Mouse (Mus musculus) ES-E14 (cell line): ENCODE data around the gene Ddah2. TPM values are rescaled to one million over a fixed set of nuclear protein-coding genes. Genes with fewer than 3 reads are reported as not detected.

ENCODE experiments used
- DNase-seq: peaks from one replicate; pipeline ENCODE4 v3.0.0-alpha.2; 2013; ENCODE audit warnings: low read depth, low spot score
- H3K27ac ChIP-seq: 2 replicates; pipeline ENCODE4 v1.5.1; 2012; ENCODE audit warnings: low read depth, mild to moderate bottlenecking, low read length, moderate library complexity, mixed read lengths; ENCODE audit not compliant: poor library complexity, insufficient read depth, severe bottlenecking
- H3K36me3 ChIP-seq: 2 replicates; pipeline ENCODE4 v1.6.1; 2012; ENCODE audit warnings: mild to moderate bottlenecking, low read length, moderate library complexity, mixed read lengths; ENCODE audit not compliant: control insufficient read depth, poor library complexity, insufficient read depth, severe bottlenecking
- H3K4me1 ChIP-seq, 2 experiments: fragments of 150-350 bp in 1 of 2; sonication (generic) in 1 of 2; 2 replicates each; pipeline ENCODE4 v1.6.1; 2012; ENCODE audit warnings: low read length in 2 of 2, mild to moderate bottlenecking in 1 of 2, mixed read lengths in 1 of 2; ENCODE audit not compliant: control insufficient read depth in 2 of 2, insufficient read depth in 2 of 2, poor library complexity in 1 of 2
- H3K4me3 ChIP-seq, 2 experiments: fragments of 150-350 bp in 1 of 2; sonication (generic) in 1 of 2; 2 replicates each; pipeline ENCODE4 v1.5.1; 2012; ENCODE audit warnings: low read length in 2 of 2, low read depth in 1 of 2, mild to moderate bottlenecking in 1 of 2, mixed read lengths in 1 of 2; ENCODE audit not compliant: insufficient read depth in 1 of 2, poor library complexity in 1 of 2, severe bottlenecking in 1 of 2
- H3K9ac ChIP-seq: 2 replicates; pipeline ENCODE4 v1.6.1; 2012; ENCODE audit warnings: low read depth, mild to moderate bottlenecking, low read length, mixed read lengths; ENCODE audit not compliant: poor library complexity, insufficient read depth, severe bottlenecking
- H3K9me3 ChIP-seq: fragments of 150-350 bp; sonication (generic); 2 replicates; pipeline ENCODE4 v1.6.1; 2012; ENCODE audit warnings: low read depth, mild to moderate bottlenecking, low read length; ENCODE audit not compliant: control insufficient read depth, insufficient read depth
- CHD2 ChIP-seq: IDR thresholded peaks from 2 replicates; pipeline ENCODE4 v1.6.1; 2014; ENCODE audit warnings: mild to moderate bottlenecking, low read depth, low read length, inconsistent platforms
- HCFC1 ChIP-seq: IDR thresholded peaks from 2 replicates; pipeline ENCODE4 v1.6.1; 2012; ENCODE audit warnings: low read length, inconsistent platforms, borderline replicate concordance; ENCODE audit not compliant: insufficient read depth
- MAFK ChIP-seq: IDR thresholded peaks from 2 replicates; pipeline ENCODE4 v1.6.1; 2014; ENCODE audit warnings: mild to moderate bottlenecking, low read depth, low read length, inconsistent platforms; ENCODE audit not compliant: insufficient read depth
- ZC3H11A ChIP-seq: IDR thresholded peaks from 2 replicates; pipeline ENCODE4 v1.6.1; 2012; ENCODE audit warnings: low read depth, mild to moderate bottlenecking, inconsistent platforms, low read length, borderline replicate concordance
- ZNF384 ChIP-seq: IDR thresholded peaks from 2 replicates; pipeline ENCODE4 v1.6.1; 2012; ENCODE audit warnings: low read depth, low read length, inconsistent platforms
- in situ Hi-C, 2 experiments: fragments of 600-800 bp; cut with MboI; formaldehyde crosslinking; loops; one replicate each; pipeline ENCODE4 v1.15.1; 2025; ENCODE audit warnings: low sequenced_read_pairs in 2 of 2, inconsistent platforms in 1 of 2; ENCODE audit not compliant: unreplicated experiment in 2 of 2
- total RNA-seq: library from RNA; depleted of rRNA; stranded (reverse); fragments of 300-350 nt; gene quantifications from 2 replicates; pipeline ENCODE4 v1.2.3, GENCODE M21; 2012

The Ddah2 gene
- total RNA-seq, 1 experiment, result 45.0 TPM

DNA sequence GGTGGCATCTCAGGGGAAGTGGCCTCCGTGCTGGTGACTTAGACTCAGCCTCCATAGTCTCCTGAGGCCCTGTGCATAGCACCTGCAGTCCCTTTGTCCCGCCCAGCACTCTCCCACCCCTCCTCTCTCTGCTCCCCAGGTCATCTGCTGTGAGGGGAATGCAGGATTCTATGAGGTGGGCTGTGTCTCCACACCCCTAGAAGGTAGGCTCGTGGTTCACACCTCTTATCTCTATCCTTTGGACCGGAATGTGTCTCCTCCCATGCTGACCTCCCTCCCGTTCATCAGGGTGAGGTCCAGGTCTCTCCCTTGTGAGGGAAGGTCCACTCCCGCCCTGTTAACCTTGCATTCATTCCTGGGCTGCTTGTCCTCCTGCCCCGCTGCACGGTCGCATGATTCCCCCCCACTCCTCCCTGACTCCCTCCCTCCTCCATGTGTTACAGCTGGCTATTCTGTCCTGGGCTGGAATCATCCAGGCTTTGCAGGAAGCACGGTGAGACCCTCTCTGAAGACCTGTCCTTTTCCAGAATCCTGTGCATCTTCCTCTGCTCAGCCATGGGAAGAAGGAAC is 41.4 kb downstream of the Ddah2 start:
- no peaks in the 10 kb centered on the region for H3K9me3 ChIP-seq
- in situ Hi-C loops, result loop anchor here in 1 of 2 experiments (25.0 kb wide), 1 partner anchor 88 kb away; the partner anchor contains the start of genes Vars and Vwa7
- H3K4me3 ChIP-seq, result no peak overlapping the region; a peak in 1 of 4 replicates
- H3K4me1 ChIP-seq, result peaks cover 0 to 6% of the 10 kb centered on the region in 2 experiments; a peak in 1 of 4 replicates
- no peak for DNase-seq
- H3K36me3 ChIP-seq, result peaks cover 22% of the 10 kb centered on the region; the same call in 1 of the 2 replicates
- H3K27ac ChIP-seq, result no peak overlapping the region
- H3K9ac ChIP-seq, result no peak overlapping the region
- TF ChIP-seq ZC3H11A, result no peak
- no peak for TF ChIP-seq CHD2

DNA sequence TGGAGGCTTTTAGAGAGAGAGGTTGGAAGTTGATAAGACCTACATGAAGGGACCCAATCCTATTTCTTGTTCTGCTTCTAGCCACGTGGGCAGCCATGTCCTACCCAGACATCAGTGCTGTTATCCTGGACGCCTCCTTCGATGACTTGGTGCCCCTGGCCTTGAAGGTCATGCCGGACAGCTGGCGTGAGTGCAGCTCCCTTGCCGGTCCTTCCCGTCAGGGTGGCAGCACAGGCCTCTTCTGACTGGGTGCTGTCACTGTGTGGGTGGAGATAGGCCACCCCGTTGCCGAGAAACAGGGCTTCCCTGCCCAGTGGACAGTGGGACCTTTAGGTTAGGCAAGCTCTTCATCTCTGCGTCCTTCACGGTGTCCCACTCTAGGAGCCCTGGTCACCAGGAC is 42.3 kb downstream of the Ddah2 start:
- no peaks in the 10 kb centered on the region for H3K9me3 ChIP-seq
- H3K4me3 ChIP-seq, result no peak overlapping the region
- TF ChIP-seq ZC3H11A, result no peak
- TF ChIP-seq MAFK, result no peak
- TF ChIP-seq HCFC1, result no peak
- no peak for TF ChIP-seq CHD2
- TF ChIP-seq ZNF384, result no peak
- H3K36me3 ChIP-seq, result peaks cover 20% of the 10 kb centered on the region; the same call in 1 of the 2 replicates
- H3K4me1 ChIP-seq, result peaks cover 0 to 9% of the 10 kb centered on the region in 2 experiments; a peak in 1 of 4 replicates
- DNase-seq, result no peak
- no peak overlapping the region for H3K27ac ChIP-seq
- H3K9ac ChIP-seq, result no peak overlapping the region
- in situ Hi-C loops, result loop anchor here in 1 of 2 experiments (25.0 kb wide), 1 partner anchor 89 kb away; the partner anchor contains the start of genes Vars and Vwa7

DNA sequence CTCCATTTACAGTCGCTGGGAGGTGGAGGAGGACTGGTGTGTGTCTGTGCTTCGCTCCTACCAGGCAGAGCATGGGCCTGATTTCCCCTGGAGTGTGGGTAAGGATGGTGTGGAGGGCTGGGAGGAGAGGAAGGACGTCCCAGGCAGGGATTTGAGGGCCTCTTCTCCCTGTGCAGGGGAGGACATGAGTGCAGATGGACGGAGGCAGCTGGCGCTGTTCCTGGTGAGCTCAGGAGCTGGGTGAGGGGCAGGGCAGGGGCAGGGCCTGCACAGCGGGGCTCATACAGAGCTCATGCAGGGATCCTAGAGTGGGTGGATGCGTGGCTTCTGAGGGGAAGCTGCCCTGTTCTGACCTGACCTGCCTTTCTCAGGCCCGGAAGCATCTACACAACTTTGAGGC is 43.5 kb downstream of the Ddah2 start:
- in situ Hi-C loops, result loop anchor here in 1 of 2 experiments (25.0 kb wide), 1 partner anchor 90 kb away; the partner anchor contains the start of genes Vars and Vwa7
- H3K36me3 ChIP-seq, result peaks cover 18% of the 10 kb centered on the region; the same call in 1 of the 2 replicates
- no peak overlapping the region for H3K4me3 ChIP-seq
- H3K4me1 ChIP-seq, result peaks cover 0 to 9% of the 10 kb centered on the region in 2 experiments; a peak in 1 of 4 replicates
- H3K27ac ChIP-seq, result no peak overlapping the region
- no peak for TF ChIP-seq MAFK
- no peak for TF ChIP-seq ZC3H11A
- TF ChIP-seq HCFC1, result no peak
- no peak for TF ChIP-seq CHD2
- TF ChIP-seq ZNF384, result no peak
- H3K9me3 ChIP-seq, result no peaks in the 10 kb centered on the region
- H3K9ac ChIP-seq, result no peak overlapping the region
- no peak for DNase-seq

DNA sequence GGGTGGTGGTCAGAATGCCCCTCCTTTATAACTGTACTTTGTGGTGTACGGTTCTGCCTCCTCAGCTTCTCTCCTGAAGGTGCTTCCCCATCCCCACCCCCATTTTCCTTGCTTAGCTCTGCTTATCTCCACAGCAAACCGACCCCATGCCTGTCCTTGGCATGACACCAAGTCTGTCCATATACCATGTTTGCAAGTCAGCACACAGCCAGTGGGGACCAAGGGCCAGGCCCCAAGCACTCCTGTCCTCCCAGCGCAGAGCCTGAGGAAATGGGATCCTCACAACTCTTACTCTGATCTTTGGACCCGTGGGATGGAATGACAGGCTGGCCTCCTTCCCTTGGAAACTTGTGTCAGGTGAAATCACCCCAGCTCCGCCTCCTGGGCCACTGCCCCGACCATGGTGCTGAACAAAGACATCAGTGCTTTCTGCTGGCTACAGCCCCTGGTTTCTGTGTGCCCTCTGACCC is 44.4 kb downstream of the Ddah2 start:
- H3K27ac ChIP-seq, result no peak overlapping the region
- peaks cover 0 to 9% of the 10 kb centered on the region in 2 experiments; a peak in 1 of 4 replicates for H3K4me1 ChIP-seq
- H3K36me3 ChIP-seq, result peaks cover 18% of the 10 kb centered on the region; the same call in 1 of the 2 replicates
- no peak overlapping the region for H3K4me3 ChIP-seq
- TF ChIP-seq ZNF384, result no peak
- no peak overlapping the region for H3K9ac ChIP-seq
- H3K9me3 ChIP-seq, result no peaks in the 10 kb centered on the region
- DNase-seq, result no peak
- in situ Hi-C loops, result loop anchor here in 1 of 2 experiments (25.0 kb wide), 1 partner anchor 91 kb away; the partner anchor contains the start of genes Vars and Vwa7

DNA sequence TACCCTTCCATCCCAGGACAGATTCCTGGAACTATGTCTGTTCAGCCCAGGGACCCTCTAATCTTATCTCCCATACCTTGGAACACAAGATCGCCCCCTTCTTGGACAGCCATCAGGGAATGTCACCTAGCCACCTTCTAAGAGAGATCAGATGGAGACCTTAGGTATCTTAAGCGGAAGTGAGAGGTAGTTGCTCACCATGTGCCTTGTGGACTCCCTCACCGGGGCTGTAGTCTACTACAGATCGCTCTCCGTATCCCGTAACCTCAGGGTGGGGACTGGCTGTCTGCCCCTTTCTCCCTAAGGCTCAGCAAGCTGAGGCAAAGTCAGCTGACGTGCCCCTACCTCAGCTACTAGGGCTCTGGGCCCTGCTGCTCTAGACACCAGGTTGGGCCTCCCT is 45.2 kb downstream of the Ddah2 start:
- no peak overlapping the region for H3K9ac ChIP-seq
- no peaks in the 10 kb centered on the region for H3K9me3 ChIP-seq
- H3K4me3 ChIP-seq, result no peak overlapping the region
- DNase-seq, result no peak
- TF ChIP-seq HCFC1 (no peak), MAFK (no peak), ZNF384 (no peak), ZC3H11A (no peak), CHD2 (no peak)
- in situ Hi-C loops, result loop anchor here in 1 of 2 experiments (25.0 kb wide), 1 partner anchor 92 kb away; the partner anchor contains the start of genes Vars and Vwa7
- H3K27ac ChIP-seq, result no peak overlapping the region
- peaks cover 14% of the 10 kb centered on the region; the same call in 1 of the 2 replicates for H3K36me3 ChIP-seq
- peaks cover 0 to 9% of the 10 kb centered on the region in 2 experiments; a peak in 1 of 4 replicates for H3K4me1 ChIP-seq
